Mouse (Mus musculus) cortical plate, adult 2 months (tissue): ENCODE data around the gene Snx29. TPM values are rescaled to one million over a fixed set of nuclear protein-coding genes. Genes with fewer than 3 reads are reported as not detected.
"Not testable (repeated sequence)": the region's sequence is repeated elsewhere in the genome, so short reads cannot be mapped to it uniquely, and the experiment has no call there.

Experiments used
- H3K27ac ChIP-seq: fragments of 200-500 bp; 2 replicates; pipeline ENCODE4 v1.5.1; 2012; ENCODE audit warnings: low read length, control low read depth, inconsistent platforms; ENCODE audit not compliant: insufficient read depth
- H3K4me1 ChIP-seq: fragments of 200-500 bp; 2 replicates; pipeline ENCODE4 v1.6.1; 2011; ENCODE audit warnings: low read length; ENCODE audit not compliant: control insufficient read depth, insufficient read depth
- H3K4me3 ChIP-seq: fragments of 200-500 bp; 2 replicates; pipeline ENCODE4 v1.5.1; 2011; ENCODE audit warnings: mild to moderate bottlenecking, low read length, control low read depth; ENCODE audit not compliant: insufficient read depth
- CTCF ChIP-seq: fragments of 200-500 bp; IDR thresholded peaks from 2 replicates; pipeline ENCODE4 v1.5.1; 2011; ENCODE audit warnings: mild to moderate bottlenecking, control low read depth, low read length; ENCODE audit not compliant: insufficient read depth; ENCODE audit errors: extremely low read depth
- POLR2A ChIP-seq: fragments of 200-500 bp; IDR thresholded peaks from 2 replicates; pipeline ENCODE4 v1.6.1; 2011; ENCODE audit warnings: mild to moderate bottlenecking, low read length, control low read depth; ENCODE audit not compliant: insufficient read depth; ENCODE audit errors: extremely low read depth
- polyA plus RNA-seq: library from polyadenylated mRNA; depleted of rRNA; stranded (reverse); fragments of >200 nt; gene quantifications from 2 replicates; pipeline ENCODE4 v1.2.3, GENCODE M21; 2012; rRNA removed

Snx29 gene
- polyA plus RNA-seq, result 6.4 and 7.2 TPM in 2 replicates

DNA sequence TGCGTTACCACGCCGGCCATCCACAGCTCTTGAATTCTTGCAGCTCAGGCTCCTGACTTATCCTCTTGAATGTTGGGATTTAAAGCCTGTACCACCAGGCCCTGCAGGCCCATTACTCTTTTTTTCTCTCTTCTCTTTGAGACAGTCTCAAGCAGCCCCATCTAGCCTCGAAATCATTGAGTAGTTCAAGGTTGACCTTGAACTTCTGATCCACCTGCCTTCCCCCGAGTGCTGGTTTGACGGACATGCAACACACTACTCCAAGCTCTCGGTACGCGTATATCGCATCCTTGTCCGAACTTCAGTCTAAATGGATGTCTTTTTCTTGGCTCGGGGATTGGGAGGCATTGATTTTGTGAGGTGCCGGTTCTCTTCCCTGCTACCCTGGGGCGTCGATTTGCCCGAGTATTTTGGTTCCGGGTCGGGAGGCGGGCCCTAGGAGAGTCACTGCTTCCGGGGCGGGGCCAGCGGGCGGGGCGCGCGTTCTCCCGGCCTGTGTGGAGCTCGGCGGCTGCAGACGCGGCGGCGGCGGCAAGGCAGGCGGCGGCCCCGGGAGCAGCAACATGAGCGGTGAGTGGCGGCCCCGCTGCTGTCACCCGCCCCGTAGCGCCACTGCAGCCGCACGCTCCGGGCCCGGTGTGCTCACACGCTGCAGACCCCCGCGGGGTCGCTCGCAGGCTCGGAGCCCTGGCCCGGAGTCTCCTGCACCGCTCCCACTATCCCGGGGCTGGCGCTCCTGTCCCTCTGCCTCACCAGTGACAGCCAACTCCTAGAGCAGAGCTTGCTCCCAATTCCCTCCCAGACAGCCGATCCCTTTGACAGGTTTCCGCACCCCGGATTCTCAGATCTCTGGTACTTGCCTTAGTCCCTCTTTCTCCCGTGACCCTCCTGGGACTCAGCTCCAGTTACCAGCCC, at the start of gene Snx29:
Snx29 (plus strand) TSS at position 500 of the 915 bp plus-strand sequence.
- peak within 1 kb of the TSS; percentile 58 for H3K4me3 ChIP-seq
- no peaks in the 10 kb centered on the region; the same call in 1 of the 2 replicates for H3K4me1 ChIP-seq
- H3K27ac ChIP-seq, result peak within 1 kb of the TSS; percentile 49
- peak; percentile 80 for TF ChIP-seq POLR2A
- TF ChIP-seq CTCF, result no peak

DNA sequence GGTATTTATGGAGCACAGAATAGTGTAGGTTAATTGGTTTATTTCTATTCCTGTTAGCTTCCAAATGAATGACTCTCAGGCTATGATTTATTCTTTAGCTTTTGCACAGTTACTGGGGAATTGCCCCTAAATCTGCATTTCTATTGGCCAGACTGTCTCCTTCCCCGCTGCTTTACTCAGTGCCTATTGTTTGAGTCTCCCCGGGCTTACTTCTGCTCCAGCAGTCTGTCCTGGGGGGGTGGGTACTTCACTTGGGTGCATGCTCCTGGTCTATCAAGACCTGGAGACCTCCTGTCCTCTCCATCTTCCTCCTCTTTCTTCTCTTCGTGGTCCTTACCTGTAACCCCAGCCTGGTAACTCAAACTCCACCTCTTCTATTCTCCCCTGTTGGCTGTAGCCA, 45.8 kb upstream of the Snx29 start:
- TF ChIP-seq POLR2A, result no peak
- TF ChIP-seq CTCF, result no peak
- Histone ChIP-seq H3K4me1 (no peaks in the 10 kb centered on the region), H3K27ac (no peak overlapping the region), H3K4me3 (no peak overlapping the region)

DNA sequence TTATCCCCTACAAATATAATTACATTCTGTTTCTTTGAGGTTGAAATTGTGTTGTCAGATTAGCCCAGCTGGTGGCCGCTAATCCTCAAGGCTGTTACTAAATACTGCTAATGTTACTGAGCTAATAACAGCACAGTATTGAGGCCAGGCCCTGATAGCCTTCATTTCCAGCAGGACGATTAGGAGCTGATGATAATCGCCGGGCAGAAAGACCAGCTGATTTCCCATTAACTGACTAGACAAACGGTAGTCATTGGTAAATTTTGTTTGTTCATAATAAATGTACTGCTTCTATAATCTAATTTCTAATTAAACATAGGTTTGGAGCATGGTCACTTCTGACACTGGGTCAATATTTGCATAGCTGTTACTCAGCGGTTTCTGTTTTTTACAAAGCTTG, 43.9 kb upstream of the Snx29 start:
- Histone ChIP-seq H3K27ac (no peak overlapping the region), H3K4me1 (no peaks in the 10 kb centered on the region), H3K4me3 (no peak overlapping the region)
- TF ChIP-seq CTCF (no peak), POLR2A (no peak)

DNA sequence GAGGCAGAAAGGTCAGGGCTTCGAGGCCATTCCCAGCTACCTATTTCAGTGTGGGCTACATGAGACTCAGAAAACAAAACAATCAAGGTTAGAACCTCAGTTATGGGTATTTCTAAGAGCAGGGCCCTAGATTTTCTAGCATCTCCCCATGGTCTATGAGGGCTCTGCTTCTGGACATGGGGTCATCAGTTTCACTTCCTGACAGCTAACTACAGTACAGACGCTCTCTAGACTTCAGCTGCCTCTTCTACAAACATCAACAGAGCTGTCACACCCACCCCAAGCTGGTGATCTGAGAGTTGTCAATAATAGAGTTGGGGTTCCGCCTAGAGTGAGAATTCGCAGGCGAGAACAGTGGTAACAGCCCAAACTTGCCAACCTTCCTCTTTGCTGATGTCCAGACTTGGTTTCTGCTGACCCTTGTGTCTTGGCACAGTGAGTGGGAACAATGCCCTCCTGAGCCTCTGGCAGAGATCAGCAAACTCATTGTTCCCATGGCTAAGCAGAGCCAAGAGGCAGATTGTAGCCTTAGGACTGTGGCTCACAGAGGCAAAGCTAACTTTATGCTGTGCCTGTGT, 40.0 kb upstream of the Snx29 start:
- H3K27ac ChIP-seq, result peak overlapping the region; percentile 78
- no peak overlapping the region for H3K4me3 ChIP-seq
- no peak for TF ChIP-seq POLR2A
- no peak for TF ChIP-seq CTCF
- no peaks in the 10 kb centered on the region for H3K4me1 ChIP-seq

DNA sequence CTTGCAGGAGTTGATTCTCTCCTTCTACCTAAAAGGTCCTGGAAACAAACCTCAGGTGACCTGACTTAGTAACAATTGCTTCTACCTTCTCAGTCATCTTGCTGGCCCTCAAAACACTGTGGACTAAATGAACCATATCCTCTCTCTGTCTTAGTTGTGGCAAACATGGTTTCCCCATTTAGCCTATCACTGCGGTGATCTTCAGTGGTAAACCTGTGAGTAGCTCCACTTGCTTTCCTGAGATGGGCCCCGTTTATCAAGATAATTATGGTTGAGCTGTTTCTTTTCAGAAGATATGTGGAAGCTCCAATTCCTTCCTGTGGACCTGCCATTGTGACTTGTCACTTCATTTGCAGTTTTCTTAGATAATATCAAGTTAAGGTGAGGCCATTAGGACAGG, 37.8 kb upstream of the Snx29 start:
- no peak overlapping the region for H3K4me3 ChIP-seq
- TF ChIP-seq POLR2A (no peak), CTCF (no peak)
- no peak overlapping the region for H3K27ac ChIP-seq
- H3K4me1 ChIP-seq, result no peaks in the 10 kb centered on the region

DNA sequence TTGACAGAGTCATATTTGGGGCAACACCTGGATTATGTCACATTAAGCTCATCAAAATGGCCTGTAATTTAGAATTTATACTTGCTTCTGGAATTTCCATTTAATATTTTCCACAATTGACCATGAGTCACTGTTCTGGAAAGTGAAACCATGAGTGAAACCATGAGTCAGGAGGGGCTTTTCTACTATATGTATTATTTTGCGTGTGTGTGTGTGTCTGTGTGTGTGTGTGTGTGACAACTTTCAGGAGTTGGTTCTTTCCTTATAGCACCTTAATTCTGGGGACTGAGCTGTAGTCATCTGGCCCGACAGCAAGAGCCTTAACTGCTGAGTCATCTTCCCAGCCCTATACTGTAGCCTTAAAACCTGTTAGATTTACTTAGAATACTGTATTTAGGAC, 36.8 kb upstream of the Snx29 start:
- Histone ChIP-seq H3K27ac (no peak overlapping the region), H3K4me3 (no peak overlapping the region), H3K4me1 (no peaks in the 10 kb centered on the region)
- TF ChIP-seq POLR2A (no peak), CTCF (no peak)

DNA sequence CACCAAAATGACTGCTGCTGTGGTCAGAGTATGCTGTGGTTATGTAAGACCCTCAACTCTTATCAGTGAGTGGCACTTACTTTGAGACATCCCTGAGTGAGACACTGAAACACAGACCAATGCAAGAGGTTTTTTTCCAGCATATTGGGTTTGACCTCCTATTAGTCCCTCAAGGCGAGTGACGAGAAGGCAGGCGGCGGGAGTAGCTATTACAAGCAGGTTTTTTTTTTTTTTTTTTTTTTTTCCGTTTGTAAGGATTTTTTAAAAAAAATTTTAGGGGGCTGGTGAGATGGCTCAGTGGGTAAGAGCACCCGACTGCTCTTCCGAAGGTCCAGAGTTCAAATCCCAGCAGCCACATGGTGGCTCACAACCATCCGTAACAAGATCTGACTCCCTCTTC, 33.8 kb upstream of the Snx29 start:
- H3K4me3 ChIP-seq, H3K4me1 ChIP-seq, H3K27ac ChIP-seq: not testable (repeated sequence)

DNA sequence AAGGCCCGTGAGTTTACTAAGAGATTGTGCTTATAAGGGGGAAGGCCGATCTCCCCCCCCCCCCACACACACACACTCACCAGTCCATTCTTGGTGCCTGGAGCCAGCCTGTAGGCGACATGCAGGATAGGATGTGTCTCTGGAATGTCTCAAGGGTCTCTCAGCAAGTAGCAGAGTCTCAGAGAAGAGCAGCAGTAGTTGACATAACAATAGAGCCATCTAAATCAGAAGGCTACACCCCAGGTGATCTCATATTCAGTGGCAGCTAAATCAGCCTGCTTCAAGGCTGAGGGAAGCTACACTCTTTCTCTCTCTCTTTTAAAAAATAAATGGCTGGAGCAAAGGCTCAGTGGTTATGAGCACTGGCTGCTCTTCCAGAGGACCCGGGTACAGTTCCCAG, 27.1 kb upstream of the Snx29 start:
- H3K4me1 ChIP-seq, H3K27ac ChIP-seq, H3K4me3 ChIP-seq: not testable (repeated sequence)

DNA sequence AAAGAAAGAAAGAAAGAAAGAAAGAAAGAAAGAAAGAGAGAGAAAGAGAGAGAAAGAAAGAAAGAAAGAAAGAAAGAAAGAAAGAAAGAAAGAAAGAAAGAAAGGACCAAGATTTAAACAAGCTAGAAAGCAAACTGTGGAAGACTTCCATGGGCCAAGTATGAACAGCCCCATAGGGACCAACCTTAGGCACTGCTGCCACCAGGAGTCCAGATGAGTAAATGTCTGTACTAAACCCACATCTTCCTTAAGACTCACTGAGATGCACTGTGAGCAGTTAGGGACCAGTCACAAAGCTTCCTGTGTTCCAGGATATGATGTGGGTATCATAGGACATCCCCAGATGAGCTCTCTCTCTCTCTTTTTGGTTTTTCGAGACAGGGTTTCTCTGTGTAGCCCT, 25.0 kb upstream of the Snx29 start:
- TF ChIP-seq CTCF, result peak; percentile 53
- H3K4me1 ChIP-seq, H3K4me3 ChIP-seq, H3K27ac ChIP-seq: not testable (repeated sequence)

DNA sequence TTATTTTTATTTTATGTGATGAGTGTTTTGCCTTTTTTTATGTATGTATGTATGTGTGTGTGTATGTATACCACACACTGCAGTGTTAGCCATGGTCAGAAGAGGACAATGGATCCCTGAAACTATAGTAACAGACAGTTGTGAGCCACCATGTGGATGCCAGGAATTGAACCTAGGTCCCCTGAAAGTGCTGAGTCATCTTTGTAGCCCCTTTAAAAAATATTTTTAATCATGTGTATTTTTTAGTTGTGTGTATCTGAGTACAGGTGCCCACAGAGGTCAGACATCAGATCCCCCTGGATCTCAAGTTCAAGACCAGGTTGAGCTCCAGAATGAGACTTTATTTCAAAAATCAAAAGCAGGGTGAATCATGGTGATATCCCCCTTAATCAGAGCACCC, 19.0 kb upstream of the Snx29 start:
- no peaks in the 10 kb centered on the region for H3K4me1 ChIP-seq
- H3K4me3 ChIP-seq, result no peak overlapping the region
- H3K27ac ChIP-seq, result no peak overlapping the region
- TF ChIP-seq CTCF, result no peak
- TF ChIP-seq POLR2A, result no peak
